ENCODE assay signal across 12 mouse cellular contexts in the genomic region with DNA sequence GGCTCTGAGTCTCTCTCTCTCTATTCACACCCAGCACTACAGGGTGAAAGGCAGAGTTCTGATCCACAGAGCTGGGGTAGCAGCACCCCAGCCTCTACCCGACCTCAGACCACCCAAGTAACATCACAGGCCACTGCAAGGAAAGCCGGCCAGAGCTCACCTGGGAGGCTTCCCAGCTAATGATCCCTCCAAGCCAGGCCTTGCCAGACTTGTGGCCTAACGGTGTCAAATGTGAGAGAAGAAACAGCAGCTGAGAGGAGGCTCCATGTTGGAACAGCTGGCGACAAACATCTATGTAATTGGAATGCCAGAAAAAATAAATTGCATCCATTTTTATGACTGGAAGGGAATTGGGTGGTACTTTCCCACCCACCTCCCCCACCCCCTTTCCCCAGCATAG. TPM values are rescaled to one million over a fixed set of nuclear protein-coding genes. Genes with fewer than 3 reads are reported as not detected.
DNase-seq lines count a peak whose midpoint lies in the region; ATAC-seq lines count a peak whose summit lies in the region.
"Had no signal": no experiment of that assay in that cellular context is flagged by ENCODE, and none has a peak within 500 bp of the region (broad histone marks: within the 10 kb centered on the region; RNA-seq: fewer than 3 reads in every experiment).

No protein-coding gene starts in this region.

- H3K4me3 ChIP-seq in heart, embryonic 10.5 days = no peak overlapping the region
- no peak overlapping the region for H3K4me3 ChIP-seq in embryonic facial prominence, embryonic 12.5 days
- H3K4me3 ChIP-seq in limb, embryonic 15.5 days = no peak overlapping the region

- 0 out of 2 replicates have a peak, but pooled peaks cover 3% of the 10 kb centered on the region for H3K27me3 ChIP-seq in heart, embryonic 10.5 days (ENCODE audit: insufficient read depth, poor library complexity, severe bottlenecking)
- H3K27me3 ChIP-seq in embryonic facial prominence, embryonic 12.5 days = 0 out of 2 replicates have a peak, but pooled peaks cover 2% of the 10 kb centered on the region
- H3K27me3 ChIP-seq in limb, embryonic 15.5 days = 0 out of 2 replicates have a peak, but pooled peaks cover 2% of the 10 kb centered on the region

- no peak for ATAC-seq in embryonic facial prominence, embryonic 12.5 days (ENCODE audit: insufficient number of reproducible peaks, insufficient read depth, low FRiP score, low TSS enrichment)
- no peak for ATAC-seq in limb, embryonic 15.5 days (ENCODE audit: insufficient number of reproducible peaks, low FRiP score, low TSS enrichment, low read depth)
- ATAC-seq: inflammation-experienced regulatory T-cells, adult 6 months had no signal

- no peak for DNase-seq in heart, embryonic 10.5 days (ENCODE audit: low spot score)
- DNase-seq in heart, postnatal 36 days = no peak
- peak; percentile 47 to 63 for DNase-seq in kidney, postnatal 4 days
- no peak for DNase-seq in kidney, postnatal 36 days
- DNase-seq in layer of hippocampus, postnatal 14 days (ENCODE audit: low spot score in 2 of 2) = no peak
- no peak for DNase-seq in natural killer cell, adult 2 months (ENCODE audit: low spot score in 2 of 2)
- DNase-seq: adrenal gland, adult 2 months; thymus, postnatal 4 days had no signal

- H3K36me3 ChIP-seq in heart, embryonic 10.5 days = no peaks in the 10 kb centered on the region
- H3K36me3 ChIP-seq in embryonic facial prominence, embryonic 12.5 days = no peaks in the 10 kb centered on the region
- H3K36me3 ChIP-seq in limb, embryonic 15.5 days = no peaks in the 10 kb centered on the region

- H3K9ac ChIP-seq in embryonic facial prominence, embryonic 12.5 days = no peak overlapping the region
- no peak overlapping the region for H3K9ac ChIP-seq in limb, embryonic 15.5 days

- peaks cover 98% of the 10 kb centered on the region for H3K4me1 ChIP-seq in heart, embryonic 10.5 days
- peaks cover 92% of the 10 kb centered on the region for H3K4me1 ChIP-seq in embryonic facial prominence, embryonic 12.5 days
- peaks cover 92% of the 10 kb centered on the region for H3K4me1 ChIP-seq in limb, embryonic 15.5 days

- no peaks in the 10 kb centered on the region for H3K9me3 ChIP-seq in heart, embryonic 10.5 days
- H3K9me3 ChIP-seq in embryonic facial prominence, embryonic 12.5 days = no peaks in the 10 kb centered on the region
- no peaks in the 10 kb centered on the region for H3K9me3 ChIP-seq in limb, embryonic 15.5 days

- H3K4me2 ChIP-seq in embryonic facial prominence, embryonic 12.5 days (replicated peaks) = no peak overlapping the region
- 0 out of 2 replicates have a peak overlapping the region, but pooled peaks have one; percentile 0 for H3K4me2 ChIP-seq in limb, embryonic 15.5 days

- intact Hi-C loops in heart, postnatal 36 days (cut with DNase I) = loop anchor here (1.0 kb wide), 2 partner anchors 17 to 43 kb away; partner anchors contain the start of gene Atoh8

- peak overlapping the region; percentile 81 for H3K27ac ChIP-seq in heart, embryonic 10.5 days
- peak overlapping the region; percentile 89; the same call in 1 of the 2 replicates for H3K27ac ChIP-seq in embryonic facial prominence, embryonic 12.5 days
- H3K27ac ChIP-seq in limb, embryonic 15.5 days = peak overlapping the region; percentile 83
- H3K27ac ChIP-seq: macrophage had no signal

- WGBS in heart, embryonic 10.5 days = 54% methylated on average over 4 of the region's 4 CpGs
- WGBS in embryonic facial prominence, embryonic 12.5 days = 23% methylated on average over 4 of the region's 4 CpGs
- WGBS in limb, embryonic 15.5 days = 22% methylated on average over 4 of the region's 4 CpGs

RNA-seq across cellular contexts. Expression of gene Atoh8, which starts 17.1 kb away (rescaled TPM):
- polyA plus RNA-seq in heart, embryonic 10.5 days (2016; fragmentation: Nextera tagmentation; extraction: Ambion mirVana) = 10.9 and 15.7 TPM in 2 replicates
- 10 to 100 TPM in 1 of 2 experiments, 1 to 10 TPM in 1; 10.0 to 11.4 TPM for total RNA-seq in heart, postnatal 36 days (2021)
- 16.4 and 18.6 TPM in 2 replicates for polyA plus RNA-seq in embryonic facial prominence, embryonic 12.5 days (2016; fragmentation: Nextera tagmentation; extraction: Ambion mirVana)
- 17.0 and 20.2 TPM in 2 replicates for polyA plus RNA-seq in limb, embryonic 15.5 days (2015; fragmentation: Nextera tagmentation; extraction: Ambion mirVana)
- total RNA-seq in layer of hippocampus, postnatal 14 days (2021) = 1 to 10 TPM; 3.3 to 4.5 TPM
- polyA plus RNA-seq: inflammation-experienced regulatory T-cells, adult 6 months; macrophage had no signal

Comparison
In these comparisons a context has a peak if more than half of its experiments do, and no peak if none do; other contexts are left out.
1. DNase-seq: peak in kidney, postnatal 4 days (2 of 2); none in heart, embryonic 10.5 days (single experiment), heart, postnatal 36 days (0 of 2), kidney, postnatal 36 days (0 of 2), layer of hippocampus, postnatal 14 days (0 of 2) and natural killer cell, adult 2 months (0 of 2).
2. Peak in every context shown above with its lines, with median percentiles within 50 percentile points of each other: H3K27ac ChIP-seq.